9 mouse cellular contexts compared by ENCODE assay signal in the genomic region with DNA sequence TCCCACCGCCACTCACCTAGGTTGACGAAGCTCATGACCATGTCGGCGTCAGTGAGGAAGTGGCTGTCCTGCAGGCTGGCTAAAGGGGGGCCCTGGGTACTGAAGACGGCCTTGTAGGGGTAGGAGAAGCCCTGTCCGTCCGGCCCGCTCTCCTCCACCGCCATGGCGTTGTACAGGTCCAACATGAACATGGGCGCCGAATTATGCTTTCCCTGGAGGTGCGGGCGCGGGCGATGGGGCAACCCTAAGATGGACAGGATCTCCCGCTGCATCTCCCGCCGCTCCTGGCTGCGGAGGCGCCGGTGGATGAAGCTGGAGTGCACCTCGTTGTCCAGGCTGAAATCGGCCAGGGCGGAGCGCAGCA. TPM values are rescaled to one million over a fixed set of nuclear protein-coding genes. Genes with fewer than 3 reads are reported as not detected.
DNase-seq lines count a peak whose midpoint lies in the region; ATAC-seq and TF ChIP-seq lines count a peak whose summit lies in the region.
"Had no signal": no experiment of that assay in that cellular context is flagged by ENCODE, and none has a peak within 500 bp of the region (broad histone marks: within the 10 kb centered on the region; RNA-seq: fewer than 3 reads in every experiment).

No protein-coding gene starts in this region.

- peak overlapping the region; percentile 50 for H3K27ac ChIP-seq in forebrain, embryonic 11.5 days (ENCODE audit: low read depth, low read length)
- peak overlapping the region; percentile 83 for H3K27ac ChIP-seq in intestine, postnatal 0 days (ENCODE audit: low read depth, low read length)
- H3K27ac ChIP-seq in neural tube, embryonic 13.5 days (replicated peaks), result peak overlapping the region; percentile 35; the same call in 1 of the 2 replicates

- no peak for TF ChIP-seq CTCF in lung, adult 2 months (IDR thresholded peaks at IDR 0.05; ENCODE audit: insufficient read depth, low read length)
- no peak for TF ChIP-seq CTCF in intestine, postnatal 0 days (IDR thresholded peaks at IDR 0.05; ENCODE audit: low read depth)

- 0 out of 2 replicates have a peak, but pooled peaks have one; percentile 1 for ATAC-seq in forebrain, embryonic 11.5 days (replicated peaks; ENCODE audit: low FRiP score)
- 0 out of 2 replicates have a peak, but pooled peaks have one; percentile 1 for ATAC-seq in intestine, postnatal 0 days
- ATAC-seq in neural tube, embryonic 13.5 days (ENCODE audit: low read depth), result no peak; the same call in 1 of the 2 replicates

- peak overlapping the region; percentile 95 for H3K4me2 ChIP-seq in forebrain, embryonic 11.5 days (ENCODE audit: low read depth, low read length, severe bottlenecking)
- peak overlapping the region; percentile 94 for H3K4me2 ChIP-seq in intestine, postnatal 0 days (replicated peaks; ENCODE audit: low read depth)
- H3K4me2 ChIP-seq in neural tube, embryonic 13.5 days, result peak overlapping the region; percentile 85

- peak overlapping the region; percentile 56 for H3K9ac ChIP-seq in forebrain, embryonic 11.5 days (ENCODE audit: low read length)
- peak overlapping the region; percentile 51 for H3K9ac ChIP-seq in intestine, postnatal 0 days (ENCODE audit: low read depth, low read length)
- H3K9ac ChIP-seq in neural tube, embryonic 13.5 days, result peak overlapping the region; percentile 65

- H3K27me3 ChIP-seq in forebrain, embryonic 11.5 days (ENCODE audit: control insufficient read depth, insufficient read depth, low read length), result peaks cover 73% of the 10 kb centered on the region
- H3K27me3 ChIP-seq in intestine, postnatal 0 days (replicated peaks; ENCODE audit: control insufficient read depth, insufficient read depth, low read length), result no peaks in the 10 kb centered on the region
- peaks cover 92% of the 10 kb centered on the region for H3K27me3 ChIP-seq in neural tube, embryonic 13.5 days

- H3K9me3 ChIP-seq in forebrain, embryonic 11.5 days (ENCODE audit: control insufficient read depth, low read length), result no peaks in the 10 kb centered on the region
- no peaks in the 10 kb centered on the region for H3K9me3 ChIP-seq in intestine, postnatal 0 days (ENCODE audit: control insufficient read depth)
- H3K9me3 ChIP-seq in neural tube, embryonic 13.5 days, result no peaks in the 10 kb centered on the region

- H3K36me3 ChIP-seq in forebrain, embryonic 11.5 days (ENCODE audit: control insufficient read depth, insufficient read depth, low read length), result no peaks in the 10 kb centered on the region
- no peaks in the 10 kb centered on the region for H3K36me3 ChIP-seq in intestine, postnatal 0 days (ENCODE audit: control insufficient read depth, insufficient read depth)
- H3K36me3 ChIP-seq in neural tube, embryonic 13.5 days, result no peaks in the 10 kb centered on the region

- H3K4me1 ChIP-seq in lung, adult 2 months (ENCODE audit: control insufficient read depth, insufficient read depth, low read length), result peaks cover 5% of the 10 kb centered on the region; the same call in 1 of the 2 replicates
- H3K4me1 ChIP-seq in forebrain, embryonic 11.5 days (replicated peaks; ENCODE audit: control insufficient read depth, insufficient read depth, low read length), result peaks cover 27% of the 10 kb centered on the region
- H3K4me1 ChIP-seq in intestine, postnatal 0 days (replicated peaks; ENCODE audit: control insufficient read depth, insufficient read depth, low read length), result peaks cover 6% of the 10 kb centered on the region; the same call in 1 of the 2 replicates
- peaks cover 62% of the 10 kb centered on the region for H3K4me1 ChIP-seq in neural tube, embryonic 13.5 days (replicated peaks)

- WGBS in lung, adult 2 months, result 1% methylated on average over 26 of the region's 26 CpGs
- WGBS in forebrain, embryonic 11.5 days, result under 1% methylated on average over 26 of the region's 26 CpGs
- under 1% methylated on average over 26 of the region's 26 CpGs for WGBS in intestine, postnatal 0 days
- WGBS in neural tube, embryonic 13.5 days, result 1% methylated on average over 26 of the region's 26 CpGs

- no peak for DNase-seq in lung, adult 2 months
- DNase-seq in lung, postnatal 10 days, result no peak
- DNase-seq in forebrain, embryonic 11.5 days (ENCODE audit: low spot score), result peak; percentile 67
- no peak for DNase-seq in urinary bladder, postnatal 14 days (ENCODE audit: low spot score)
- DNase-seq in layer of hippocampus, postnatal 10 days (ENCODE audit: low spot score in 2 of 2), result no peak
- no peak for DNase-seq in cerebellum, adult 11-12 months
- DNase-seq: layer of hippocampus, adult 9-11 months had no signal

- H3K4me3 ChIP-seq in lung, adult 2 months (replicated peaks; ENCODE audit: extremely low read depth, low read depth, low read length), result peak overlapping the region; percentile 41
- H3K4me3 ChIP-seq in forebrain, embryonic 11.5 days (ENCODE audit: low read depth, low read length), result peak overlapping the region; percentile 48
- peak overlapping the region; percentile 60 for H3K4me3 ChIP-seq in intestine, postnatal 0 days (ENCODE audit: low read depth, low read length)
- H3K4me3 ChIP-seq in neural tube, embryonic 13.5 days, result peak overlapping the region; percentile 46

- no peak for TF ChIP-seq POLR2A in lung, adult 2 months (IDR thresholded peaks at IDR 0.05; ENCODE audit: borderline replicate concordance, extremely low read depth, low read depth, low read length)

RNA-seq across cellular contexts. Expression of a gene that starts 0.5 kb away (rescaled TPM):
- 3.2 and 5.3 TPM in 2 replicates for polyA plus RNA-seq in lung, adult 2 months (2012; rRNA removed)
- polyA plus RNA-seq in forebrain, embryonic 11.5 days (2014; fragmentation: Nextera tagmentation; extraction: Ambion mirVana), result 18.8 and 20.7 TPM in 2 replicates
- 37.6 and 41.1 TPM in 2 replicates for polyA plus RNA-seq in intestine, postnatal 0 days (2015; fragmentation: Nextera tagmentation; extraction: Ambion mirVana)
- 15.1 and 16.9 TPM in 2 replicates for polyA plus RNA-seq in neural tube, embryonic 13.5 days (2015; fragmentation: Nextera tagmentation; extraction: Ambion mirVana)
- total RNA-seq in layer of hippocampus, postnatal 10 days (2021), result 10 to 100 TPM in 1 of 2 experiments, 1 to 10 TPM in 1; 8.1 to 11.5 TPM

RNA-seq across cellular contexts. Expression of a gene that starts 37.9 kb away (rescaled TPM):
- 0.14 and 0.15 TPM in 2 replicates for polyA plus RNA-seq in lung, adult 2 months (2012; rRNA removed)
- 0.47 and 0.71 TPM in 2 replicates for polyA plus RNA-seq in forebrain, embryonic 11.5 days (2014; fragmentation: Nextera tagmentation; extraction: Ambion mirVana)
- polyA plus RNA-seq in intestine, postnatal 0 days (2015; fragmentation: Nextera tagmentation; extraction: Ambion mirVana), result 0.04 TPM in 1 of 2 replicates, not detected in the other
- 0.43 and 0.48 TPM in 2 replicates for polyA plus RNA-seq in neural tube, embryonic 13.5 days (2015; fragmentation: Nextera tagmentation; extraction: Ambion mirVana)
- total RNA-seq in layer of hippocampus, postnatal 10 days (2021), result under 1 TPM; 0.09 to 0.80 TPM
